Mouse (Mus musculus) cerebellum, adult 9-11 months (tissue): ENCODE measurements around the gene Glod4.
A peak's percentile ranks its signal among the peaks of the same experiment; 100 is the strongest.
"Not testable (repeated sequence)": the region's sequence is repeated elsewhere in the genome, so short reads cannot be mapped to it uniquely, and the experiment has no call there.

Experiments
- DNase-seq: peaks from one replicate; pipeline ENCODE4 v3.0.0; 2022

Gene Glod4

GRCm38 (mm10) chr11:76256129-76256528, 12.6 kb upstream of the Glod4 start:
- DNase-seq = peak; percentile 44

DNA sequence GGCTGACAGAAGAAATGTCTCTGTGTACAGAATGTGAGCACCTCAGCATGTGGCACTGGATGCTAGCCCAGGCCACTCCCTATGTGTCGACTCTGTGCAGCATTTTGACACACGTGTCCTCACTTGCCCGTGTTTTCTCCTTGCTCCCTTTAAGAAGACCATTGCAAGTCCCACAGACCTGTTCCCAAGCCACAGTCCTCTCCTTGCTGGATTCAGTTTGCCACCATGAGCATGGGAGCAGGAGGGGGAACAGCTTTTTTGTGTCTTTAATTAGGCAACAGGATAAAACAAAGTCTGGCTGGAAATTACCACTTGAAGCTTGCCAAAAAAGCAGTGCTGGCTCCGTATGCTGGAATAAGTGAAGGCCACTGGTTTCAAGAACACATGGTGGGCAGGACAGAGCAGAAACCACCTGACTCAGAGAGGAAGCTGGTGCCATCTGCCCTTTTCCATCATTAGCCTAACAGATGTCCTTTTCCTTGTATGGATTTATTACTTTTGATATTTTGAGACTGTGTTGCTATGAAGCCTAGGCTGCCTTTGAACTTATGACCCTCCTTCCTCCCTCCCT, 12.0 kb upstream of the Glod4 start:
- peak; percentile 93 for DNase-seq

GRCm38 (mm10) chr11:76253918-76254264, 10.4 kb upstream of the Glod4 start:
- DNase-seq = peak; percentile 47

- DNase-seq = peak; percentile 84
Measured at GRCm38 (mm10) chr11:76253145-76253917, 9.8 kb upstream of the Glod4 start.

GRCm38 (mm10) chr11:76252036-76252435, 8.5 kb upstream of the Glod4 start:
- DNase-seq = peak; percentile 80

DNA sequence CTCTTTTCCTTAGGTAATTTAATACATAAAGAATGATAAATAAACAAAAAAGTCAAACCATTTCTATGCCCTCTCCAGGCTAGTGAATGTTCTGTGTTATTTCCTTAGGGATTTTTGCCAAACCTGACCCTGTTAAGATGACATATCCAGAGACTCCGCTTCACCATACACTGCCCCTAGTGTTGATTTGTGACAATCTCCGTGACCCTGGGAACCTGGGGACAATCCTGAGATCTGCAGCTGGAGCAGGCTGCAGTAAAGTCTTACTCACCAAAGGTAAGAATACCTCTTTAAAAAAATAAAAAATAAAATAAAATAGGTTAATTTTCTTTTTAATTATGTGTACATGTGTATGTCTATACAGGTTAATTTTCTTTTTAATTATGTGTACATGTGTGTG, 3.7 kb upstream of the Glod4 start:
- DNase-seq = no peak

DNA sequence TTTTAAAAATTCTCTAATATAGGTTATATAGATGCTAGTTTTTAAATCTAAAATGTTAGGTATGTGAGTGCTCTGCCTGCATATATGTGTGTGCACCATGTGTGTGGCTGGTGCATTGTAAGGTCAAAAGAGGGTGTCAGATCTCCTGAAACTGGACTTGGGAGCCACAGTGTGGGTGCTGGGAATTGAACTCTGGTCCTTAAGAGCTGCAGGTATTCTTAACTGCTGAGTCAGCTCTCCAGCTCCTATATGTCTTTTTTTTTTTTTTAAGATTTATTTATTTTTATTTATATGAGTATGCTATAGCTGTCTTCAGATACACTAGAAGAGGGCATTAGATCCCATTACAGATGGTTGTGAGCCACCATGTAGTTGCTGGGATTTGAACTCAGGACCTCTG, 2.9 kb upstream of the Glod4 start:
- no peak for DNase-seq

- peak; percentile 49 for DNase-seq
Measured at GRCm38 (mm10) chr11:76243811-76244546, 454 bp upstream of the Glod4 start.

GRCm38 (mm10) chr11:76239750-76240149, 3.8 kb downstream of the Glod4 start:
- no peak for DNase-seq

DNA sequence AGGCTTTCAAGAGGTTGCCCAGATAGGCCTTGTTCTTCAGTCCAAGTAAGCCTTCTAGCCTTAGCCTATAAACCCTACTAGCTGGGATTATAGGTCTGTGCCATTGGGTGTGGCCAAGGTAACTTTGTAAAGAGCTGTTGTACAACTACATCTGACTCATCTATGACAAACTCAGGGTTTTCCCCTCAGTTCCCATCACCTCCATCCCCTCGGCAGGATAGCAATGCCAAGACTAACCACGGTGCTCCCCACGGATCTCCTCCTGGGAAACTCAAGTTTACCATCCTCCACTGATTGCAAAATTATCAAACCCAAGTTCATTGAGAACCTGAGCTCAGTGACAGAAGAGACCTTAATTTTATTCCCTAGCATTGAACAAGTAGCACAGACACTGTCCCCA, 7.4 kb downstream of the Glod4 start:
- no peak for DNase-seq

DNA sequence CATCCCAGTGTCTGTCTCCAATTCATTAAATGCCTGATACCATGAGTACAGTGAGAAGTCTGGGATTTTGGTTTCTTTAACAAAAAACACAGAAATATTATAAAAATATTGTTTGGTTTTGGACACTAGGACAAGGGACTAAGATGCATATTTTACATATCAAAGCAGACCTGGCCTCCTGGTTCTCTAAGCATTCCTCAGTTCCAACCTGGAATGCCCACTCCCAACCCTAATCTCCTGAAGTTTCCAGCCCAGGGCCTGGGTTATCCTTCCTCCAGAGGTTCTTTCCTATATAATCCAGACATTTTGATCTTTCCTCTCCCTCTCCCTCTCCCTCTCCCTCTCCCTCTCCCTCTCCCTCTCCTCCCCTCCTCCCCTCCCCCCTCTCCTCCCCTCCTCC, 18.5 kb downstream of the Glod4 start:
- DNase-seq = no peak

DNA sequence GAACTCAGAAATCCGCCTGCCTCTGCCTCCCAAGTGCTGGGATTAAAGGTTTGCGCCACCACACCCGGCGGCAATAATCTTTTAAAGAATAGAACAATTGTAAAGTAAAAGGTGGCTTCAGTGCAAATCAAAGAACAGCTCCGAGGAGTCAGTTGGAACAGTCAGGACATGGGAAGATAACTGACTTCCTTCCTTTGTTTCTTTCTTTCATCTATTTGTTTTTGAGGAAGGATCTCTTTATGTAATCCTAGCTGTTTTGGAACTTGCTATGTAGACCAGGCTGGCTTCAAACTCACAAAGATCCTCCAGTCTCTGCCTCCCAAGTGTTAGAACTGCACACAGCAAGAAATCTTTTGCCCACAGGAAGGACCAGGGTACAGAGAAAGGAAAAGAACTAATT, 18.9 kb downstream of the Glod4 start:
- DNase-seq = no peak

DNA sequence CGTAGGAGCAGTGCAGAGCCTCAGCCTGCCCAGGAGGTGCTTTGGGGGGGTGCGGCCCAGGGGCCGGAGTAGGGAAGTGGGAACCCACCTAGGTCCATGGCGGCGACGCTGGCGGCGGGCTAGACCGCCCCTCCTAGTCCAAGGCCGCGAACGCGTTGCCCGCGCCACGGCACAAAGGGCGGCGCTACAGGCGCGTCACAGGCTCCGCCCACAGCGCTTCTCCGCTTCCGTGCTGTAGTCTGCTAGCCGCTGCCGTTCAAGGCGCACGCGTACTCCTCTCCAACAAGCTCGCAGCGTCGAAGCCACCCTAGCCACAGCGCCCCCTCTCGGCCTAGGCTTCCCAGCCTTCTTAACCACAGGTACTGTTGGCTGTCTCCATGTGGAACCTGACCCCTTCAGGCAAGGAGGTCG, 26.1 kb downstream of the Glod4 start, which contains the start of the genes Dbil5 and Gemin4:
Gene Dbil5 (plus strand): TSS at position 219 of the 411 bp plus-strand sequence.
Gene Gemin4 (minus strand): TSS at position 275 of the 411 bp plus-strand sequence.
- peak; percentile 97 for DNase-seq

DNA sequence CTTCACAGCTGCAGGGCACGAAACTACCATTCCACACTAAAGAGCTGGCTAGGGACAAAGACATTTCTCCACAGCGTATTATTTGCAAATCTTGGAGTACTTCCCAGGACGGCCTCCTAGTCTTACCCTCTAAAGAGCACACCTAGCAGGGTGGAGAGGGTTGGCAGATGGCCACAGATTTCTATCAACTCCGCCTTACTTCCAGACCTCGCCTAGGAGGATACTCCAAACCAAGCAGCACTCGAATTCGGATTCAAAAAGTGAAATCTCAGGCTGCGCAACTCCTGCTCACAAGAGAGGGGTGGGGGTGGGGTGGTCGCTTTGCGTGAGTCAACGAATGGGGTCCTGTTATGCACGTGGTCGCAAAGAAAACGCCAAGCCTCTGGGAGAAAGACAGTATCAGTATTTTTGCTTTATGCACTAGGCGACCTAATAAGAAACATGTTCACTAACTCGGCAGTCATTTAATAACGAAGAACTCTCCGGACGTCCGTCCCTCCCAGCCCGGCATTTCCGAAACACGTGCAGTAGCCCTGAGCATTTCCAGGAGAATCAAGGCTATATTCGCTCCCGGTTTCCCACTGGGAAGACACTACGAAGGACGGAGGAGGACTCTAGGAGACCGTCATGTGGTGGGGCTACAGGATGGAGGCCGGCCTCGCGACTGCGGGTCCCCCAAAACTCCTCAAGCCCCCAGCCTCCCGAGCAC, 26.7 kb downstream of the Glod4 start:
- DNase-seq = peak; percentile 61

- no peak for DNase-seq
Measured at GRCm38 (mm10) chr11:76216049-76216540, 27.4 kb downstream of the Glod4 start.

- DNase-seq = no peak
Measured at GRCm38 (mm10) chr11:76215011-76215410, 28.5 kb downstream of the Glod4 start.

GRCm38 (mm10) chr11:76213841-76214240, 29.7 kb downstream of the Glod4 start:
- no peak for DNase-seq

GRCm38 (mm10) chr11:76211595-76211994, 31.9 kb downstream of the Glod4 start:
- not testable (repeated sequence) for DNase-seq

- DNase-seq = no peak
Measured at GRCm38 (mm10) chr11:76210228-76210985, 33.1 kb downstream of the Glod4 start.

GRCm38 (mm10) chr11:76206793-76207192, 36.7 kb downstream of the Glod4 start:
- no peak for DNase-seq

- DNase-seq = peak; percentile 94
Measured at GRCm38 (mm10) chr11:76201761-76202674, 41.5 kb downstream of the Glod4 start.
